9 mouse cellular contexts compared by ENCODE assay signal in the genomic region with DNA sequence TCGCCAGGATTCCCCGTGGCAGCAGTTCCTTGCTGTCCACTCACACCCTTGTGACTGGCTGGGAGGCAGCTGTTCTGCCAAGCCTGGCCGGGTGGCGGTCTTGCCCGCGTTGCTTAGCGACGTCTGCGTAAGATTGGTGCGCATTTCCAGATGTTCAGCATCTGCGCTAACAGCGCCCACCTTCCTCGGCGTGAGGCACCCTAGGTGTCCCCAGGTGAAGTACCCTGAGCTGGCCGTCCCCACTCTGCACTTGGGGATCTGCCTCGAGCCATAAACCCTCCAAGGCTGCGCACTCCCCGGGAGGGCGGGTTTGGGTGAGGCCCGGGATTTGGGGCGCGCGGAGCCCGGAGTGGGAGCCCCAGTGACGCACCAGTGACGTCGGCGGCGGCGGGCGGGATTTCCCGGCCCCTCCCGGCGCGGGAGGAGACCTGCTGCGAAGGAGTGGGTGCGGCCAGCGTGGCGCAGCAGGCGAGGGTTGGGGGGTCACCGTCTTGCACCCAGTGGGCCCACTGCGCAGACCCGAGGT. TPM values are rescaled to one million over a fixed set of nuclear protein-coding genes. Genes with fewer than 3 reads are reported as not detected.
DNase-seq lines count a peak whose midpoint lies in the region; ATAC-seq and TF ChIP-seq lines count a peak whose summit lies in the region.
"Had no signal": no experiment of that assay in that cellular context is flagged by ENCODE, and none has a peak within 500 bp of the region (broad histone marks: within the 10 kb centered on the region; RNA-seq: fewer than 3 reads in every experiment).

TSS of gene Gng4 (plus strand) at position 166 of the 526 bp plus-strand sequence.

- no peaks in the 10 kb centered on the region for H3K79me2 ChIP-seq in heart, adult 2 months (replicated peaks; ENCODE audit: control insufficient read depth, insufficient read depth, low read length)

- H3K4me2 ChIP-seq in kidney, embryonic 15.5 days, result peak within 1 kb of the TSS; percentile 99
- peak within 1 kb of the TSS; percentile 99 for H3K4me2 ChIP-seq in limb, embryonic 15.5 days
- peak within 1 kb of the TSS; percentile 76 for H3K4me2 ChIP-seq in midbrain, embryonic 14.5 days (ENCODE audit: low read length)
- H3K4me2 ChIP-seq in stomach, embryonic 15.5 days, result peak within 1 kb of the TSS; percentile 99

- peak within 1 kb of the TSS; percentile 47 for H3K4me3 ChIP-seq in heart, adult 2 months
- H3K4me3 ChIP-seq in kidney, embryonic 15.5 days (replicated peaks), result peak within 1 kb of the TSS; percentile 58
- H3K4me3 ChIP-seq in limb, embryonic 15.5 days, result peak within 1 kb of the TSS; percentile 60
- H3K4me3 ChIP-seq in midbrain, embryonic 14.5 days (replicated peaks; ENCODE audit: low read depth, low read length), result peak within 1 kb of the TSS; percentile 59
- H3K4me3 ChIP-seq in stomach, embryonic 15.5 days (replicated peaks), result peak within 1 kb of the TSS; percentile 57

- H3K36me3 ChIP-seq in heart, adult 2 months (ENCODE audit: control insufficient read depth, insufficient read depth, low read length), result no peaks in the 10 kb centered on the region
- no peaks in the 10 kb centered on the region for H3K36me3 ChIP-seq in kidney, embryonic 15.5 days
- H3K36me3 ChIP-seq in limb, embryonic 15.5 days, result no peaks in the 10 kb centered on the region
- H3K36me3 ChIP-seq in midbrain, embryonic 14.5 days (ENCODE audit: control insufficient read depth, insufficient read depth, low read length), result no peaks in the 10 kb centered on the region
- H3K36me3 ChIP-seq in stomach, embryonic 15.5 days, result no peaks in the 10 kb centered on the region

- H3K9me3 ChIP-seq in kidney, embryonic 15.5 days (replicated peaks), result no peaks in the 10 kb centered on the region
- no peaks in the 10 kb centered on the region for H3K9me3 ChIP-seq in limb, embryonic 15.5 days
- no peaks in the 10 kb centered on the region for H3K9me3 ChIP-seq in midbrain, embryonic 14.5 days (ENCODE audit: control insufficient read depth, low read length)
- H3K9me3 ChIP-seq in stomach, embryonic 15.5 days, result no peaks in the 10 kb centered on the region

- no peak within 1 kb of the TSS for H3K9ac ChIP-seq in heart, adult 2 months (ENCODE audit: low read depth, low read length)
- peak within 1 kb of the TSS; percentile 26; the same call in 1 of the 2 replicates for H3K9ac ChIP-seq in kidney, embryonic 15.5 days
- peak within 1 kb of the TSS; percentile 26; the same call in 1 of the 2 replicates for H3K9ac ChIP-seq in limb, embryonic 15.5 days
- peak within 1 kb of the TSS; percentile 61 for H3K9ac ChIP-seq in midbrain, embryonic 14.5 days (replicated peaks; ENCODE audit: low read length)
- H3K9ac ChIP-seq in stomach, embryonic 15.5 days, result peak within 1 kb of the TSS; percentile 19; the same call in 1 of the 2 replicates

- peaks cover 9% of the 10 kb centered on the region for H3K27me3 ChIP-seq in heart, adult 2 months (ENCODE audit: control insufficient read depth, insufficient read depth, low read length)
- peaks cover 49% of the 10 kb centered on the region for H3K27me3 ChIP-seq in kidney, embryonic 15.5 days
- peaks cover 46% of the 10 kb centered on the region for H3K27me3 ChIP-seq in limb, embryonic 15.5 days
- peaks cover 5% of the 10 kb centered on the region; the same call in 1 of the 2 replicates for H3K27me3 ChIP-seq in midbrain, embryonic 14.5 days (ENCODE audit: control insufficient read depth, insufficient read depth, low read length)
- peaks cover 26% of the 10 kb centered on the region for H3K27me3 ChIP-seq in stomach, embryonic 15.5 days (replicated peaks)

- TF ChIP-seq CTCF in heart, adult 2 months (IDR thresholded peaks at IDR 0.05), result no peak

- no peak for TF ChIP-seq POLR2A in heart, adult 2 months (IDR thresholded peaks at IDR 0.05; ENCODE audit: insufficient read depth, low read depth, low read length)

- no peak within 1 kb of the TSS for H3K27ac ChIP-seq in heart, adult 2 months
- H3K27ac ChIP-seq in kidney, embryonic 15.5 days, result no peak within 1 kb of the TSS
- peak within 1 kb of the TSS; percentile 7; the same call in 1 of the 2 replicates for H3K27ac ChIP-seq in limb, embryonic 15.5 days
- H3K27ac ChIP-seq in midbrain, embryonic 14.5 days (replicated peaks; ENCODE audit: low read depth, low read length), result 0 out of 2 replicates have a peak within 1 kb of the TSS, but pooled peaks have one; percentile 37
- no peak within 1 kb of the TSS for H3K27ac ChIP-seq in stomach, embryonic 15.5 days

- ATAC-seq in kidney, embryonic 15.5 days (replicated peaks; ENCODE audit: low FRiP score), result peak; percentile 50
- ATAC-seq in limb, embryonic 15.5 days (ENCODE audit: insufficient number of reproducible peaks, low FRiP score, low TSS enrichment, low read depth), result peak; percentile 60
- ATAC-seq in midbrain, embryonic 14.5 days (ENCODE audit: low FRiP score, low TSS enrichment), result peak; percentile 82
- peak; percentile 56; the same call in 1 of the 2 replicates for ATAC-seq in stomach, embryonic 15.5 days (ENCODE audit: insufficient read depth, low FRiP score, low read depth)

- DNase-seq in kidney, adult 11 months, result peak; percentile 9
- no peak for DNase-seq in kidney, adult 9 months
- peak; percentile 29 for DNase-seq in embryo, embryonic 9.5 days (ENCODE audit: extremely low spot score)
- peak; percentile 38 to 49 for DNase-seq in heart, adult 2 months
- DNase-seq in midbrain, embryonic 14.5 days, result peak; percentile 82

- intact Hi-C loops in heart, adult 2 months (cut with DNase I), result no loop called here

- no peaks in the 10 kb centered on the region; the same call in 1 of the 2 replicates for H3K4me1 ChIP-seq in heart, adult 2 months (ENCODE audit: control insufficient read depth, insufficient read depth, low read length)
- peaks cover 22% of the 10 kb centered on the region for H3K4me1 ChIP-seq in kidney, embryonic 15.5 days
- peaks cover 23% of the 10 kb centered on the region for H3K4me1 ChIP-seq in limb, embryonic 15.5 days
- H3K4me1 ChIP-seq in midbrain, embryonic 14.5 days (ENCODE audit: control insufficient read depth, insufficient read depth, low read length), result no peaks in the 10 kb centered on the region
- peaks cover 15% of the 10 kb centered on the region for H3K4me1 ChIP-seq in stomach, embryonic 15.5 days

- no peak for TF ChIP-seq EP300 in heart, adult 2 months (IDR thresholded peaks at IDR 0.05; ENCODE audit: insufficient read depth, low read depth, low read length)

- WGBS in heart, adult 2 months, result 1% methylated on average over 43 of the region's 43 CpGs
- WGBS in kidney, embryonic 15.5 days, result under 1% methylated on average over 43 of the region's 43 CpGs
- WGBS in limb, embryonic 15.5 days, result under 1% methylated on average over 43 of the region's 43 CpGs
- under 1% methylated on average over 43 of the region's 43 CpGs for WGBS in midbrain, embryonic 14.5 days
- WGBS in stomach, embryonic 15.5 days, result under 1% methylated on average over 43 of the region's 43 CpGs

RNA-seq across cellular contexts. Expression of gene Gng4, which starts in this region (rescaled TPM):
- total RNA-seq in heart, adult 2 months (2021), result under 1 TPM; 0.23 to 0.32 TPM
- 0.49 and 0.67 TPM in 2 replicates for polyA plus RNA-seq in heart, adult 2 months (2012; rRNA removed)
- polyA plus RNA-seq in kidney, embryonic 15.5 days (2015; fragmentation: Nextera tagmentation; extraction: Ambion mirVana), result 0.64 and 1.4 TPM in 2 replicates
- polyA plus RNA-seq in limb, embryonic 15.5 days (2015; fragmentation: Nextera tagmentation; extraction: Ambion mirVana), result 27.6 and 32.6 TPM in 2 replicates
- 42.1 and 49.1 TPM in 2 replicates for polyA plus RNA-seq in midbrain, embryonic 14.5 days (2014; fragmentation: Nextera tagmentation; extraction: Ambion mirVana)
- 3.1 and 3.3 TPM in 2 replicates for polyA plus RNA-seq in stomach, embryonic 15.5 days (2015; fragmentation: Nextera tagmentation; extraction: Ambion mirVana)
- polyA plus RNA-seq: G1E had no signal

Comparison
In these comparisons a context has a peak if more than half of its experiments do, and no peak if none do; other contexts are left out.
1. Peak in DNase-seq and H3K4me3 ChIP-seq in heart, adult 2 months; RNA of the gene not detected or under 1 TPM.
2. H3K27ac ChIP-seq: peak in limb, embryonic 15.5 days (single experiment) and midbrain, embryonic 14.5 days (single experiment); none in heart, adult 2 months (single experiment), kidney, embryonic 15.5 days (single experiment) and stomach, embryonic 15.5 days (single experiment).
3. Peak in every context shown above with its lines, with median percentiles within 50 percentile points of each other: H3K4me3 ChIP-seq, ATAC-seq and H3K4me2 ChIP-seq.